Mouse (Mus musculus) spleen, adult 2 months (tissue): ENCODE results near the gene Cmip. TPM values are rescaled to one million over a fixed set of nuclear protein-coding genes. Genes with fewer than 3 reads are reported as not detected.
A peak's percentile ranks its signal among the peaks of the same experiment; 100 is the strongest.

Experiments used
- DNase-seq, 2 experiments: peaks; one replicate each; pipeline versions ENCODE4 v3.0.0 to v3.0.0-alpha.2; 2012 to 2021; ENCODE audit warnings: low spot score in 2 of 2, low read depth in 1 of 2
- H3K27ac ChIP-seq: fragments of 200-500 bp; 2 replicates; pipeline ENCODE4 v1.5.1; 2012; ENCODE audit warnings: low read length, inconsistent platforms; ENCODE audit not compliant: insufficient read depth
- H3K27me3 ChIP-seq: fragments of 200-500 bp; 2 replicates; pipeline ENCODE4 v1.6.1; 2012; ENCODE audit warnings: mild to moderate bottlenecking, moderate library complexity, low read length, inconsistent platforms; ENCODE audit not compliant: control insufficient read depth, insufficient read depth
- H3K36me3 ChIP-seq: fragments of 200-500 bp; 2 replicates; pipeline ENCODE4 v1.6.1; 2012; ENCODE audit warnings: mild to moderate bottlenecking, low read length, inconsistent platforms; ENCODE audit not compliant: control insufficient read depth, insufficient read depth
- H3K4me1 ChIP-seq: fragments of 200-500 bp; 2 replicates; pipeline ENCODE4 v1.6.1; 2011; ENCODE audit warnings: inconsistent platforms; ENCODE audit not compliant: control insufficient read depth, insufficient read depth, insufficient read length
- H3K4me3 ChIP-seq: fragments of 200-500 bp; 2 replicates; pipeline ENCODE4 v1.5.1; 2011; ENCODE audit warnings: mild to moderate bottlenecking, inconsistent platforms; ENCODE audit not compliant: insufficient read depth, insufficient read length; ENCODE audit errors: extremely low read depth
- CTCF ChIP-seq: fragments of 200-500 bp; IDR thresholded peaks from 2 replicates; pipeline ENCODE4 v1.5.1; 2011; ENCODE audit warnings: mild to moderate bottlenecking, inconsistent platforms; ENCODE audit not compliant: insufficient read depth, insufficient read length, insufficient replicate concordance; ENCODE audit errors: extremely low read depth
- POLR2A ChIP-seq: fragments of 200-500 bp; IDR thresholded peaks from 2 replicates; pipeline ENCODE4 v1.6.1; 2011; ENCODE audit warnings: low read depth, low read length, inconsistent platforms
- WGBS: fragments of 180-500 bp; shearing (Covaris S2); methylation state at CpG from one replicate; pipeline ENCODE4 v1.1.7; 2018; 5-methylcytosine and 5-hydroxymethylcytosine counted together
- polyA plus RNA-seq: library from polyadenylated mRNA; depleted of rRNA; stranded (reverse); fragments of >200 nt; gene quantifications from 2 replicates; pipeline ENCODE4 v1.2.3, GENCODE M21; 2012

Gene Cmip
- polyA plus RNA-seq, 1 experiment: 48.2 TPM

GRCm38 (mm10) chr8:117227339-117227738 lies 29.5 kb upstream of the Cmip start:
- no peak for DNase-seq
- no peaks in the 10 kb centered on the region for H3K36me3 ChIP-seq
- TF ChIP-seq CTCF (no peak), POLR2A (no peak)
- 60% methylated on average over 2 of the region's 2 CpGs for whole genome bisulfite sequencing
- H3K4me1 ChIP-seq: no peaks in the 10 kb centered on the region
- no peaks in the 10 kb centered on the region for H3K27me3 ChIP-seq
- no peak overlapping the region for H3K27ac ChIP-seq
- H3K4me3 ChIP-seq: no peak overlapping the region

DNA sequence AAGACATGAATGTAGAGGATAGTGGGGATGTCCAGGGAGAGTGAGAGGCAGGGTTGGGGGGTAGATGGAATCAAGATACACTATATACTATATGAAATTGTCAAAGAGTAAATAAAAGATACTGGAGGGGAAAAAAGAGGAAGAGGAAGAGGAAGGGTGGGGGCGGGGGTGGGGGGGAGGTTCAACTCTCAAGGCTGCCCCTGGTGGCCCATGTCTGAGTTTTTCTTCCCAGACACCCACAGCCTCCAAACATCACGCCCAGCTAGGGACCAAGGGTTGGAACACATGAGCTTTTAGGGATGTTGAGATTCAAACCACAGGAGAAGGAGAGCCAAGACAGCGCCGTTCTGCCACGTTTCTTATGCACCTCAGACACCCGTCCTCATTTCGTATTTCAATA lies 23.7 kb upstream of the Cmip start:
- no peak overlapping the region for H3K4me3 ChIP-seq
- H3K36me3 ChIP-seq: no peaks in the 10 kb centered on the region
- no peaks in the 10 kb centered on the region for H3K27me3 ChIP-seq
- 61% methylated on average over 7 of the region's 7 CpGs for WGBS
- DNase-seq: no peak
- H3K4me1 ChIP-seq: peaks cover 4% of the 10 kb centered on the region; the same call in 1 of the 2 replicates
- no peak overlapping the region for H3K27ac ChIP-seq
- TF ChIP-seq POLR2A: no peak
- 0 out of 2 replicates have a peak, but pooled peaks have one; percentile 3 for TF ChIP-seq CTCF

DNA sequence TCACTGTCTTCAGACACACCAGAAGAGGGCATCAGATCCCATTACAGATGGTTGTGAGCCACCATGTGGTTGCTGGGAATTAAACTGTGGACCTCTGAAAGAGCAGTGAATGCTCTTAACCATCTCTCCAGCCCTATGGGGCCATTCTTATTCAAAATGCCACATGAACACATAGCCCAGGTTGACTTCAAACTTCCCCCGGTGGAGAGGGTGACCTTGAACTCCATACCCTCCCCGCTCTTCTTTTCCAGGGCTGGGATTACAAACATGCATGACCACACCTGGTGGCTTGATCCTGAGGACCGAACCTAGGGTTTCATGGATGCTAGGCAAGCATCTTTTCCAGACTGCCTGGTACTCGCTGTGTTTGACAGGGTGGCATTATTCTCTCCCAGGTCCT lies 20.3 kb upstream of the Cmip start:
- 89% methylated on average over 4 of the region's 4 CpGs for WGBS
- TF ChIP-seq CTCF: no peak
- no peak for TF ChIP-seq POLR2A

GRCm38 (mm10) chr8:117240326-117240725 lies 16.5 kb upstream of the Cmip start:
- no peak overlapping the region for H3K4me3 ChIP-seq
- no peak for TF ChIP-seq POLR2A
- no peak overlapping the region for H3K27ac ChIP-seq
- WGBS: 90% methylated on average over 5 of the region's 5 CpGs
- H3K36me3 ChIP-seq: no peaks in the 10 kb centered on the region
- no peak for DNase-seq
- H3K27me3 ChIP-seq: no peaks in the 10 kb centered on the region
- no peaks in the 10 kb centered on the region for H3K4me1 ChIP-seq

More for the DNA sequence above, 20.3 kb upstream of the Cmip start:
- H3K27ac ChIP-seq: no peak overlapping the region
- H3K36me3 ChIP-seq: no peaks in the 10 kb centered on the region
- H3K4me3 ChIP-seq: no peak overlapping the region
- peaks cover 4% of the 10 kb centered on the region; the same call in 1 of the 2 replicates for H3K4me1 ChIP-seq
- DNase-seq: no peak
- no peaks in the 10 kb centered on the region for H3K27me3 ChIP-seq

DNA sequence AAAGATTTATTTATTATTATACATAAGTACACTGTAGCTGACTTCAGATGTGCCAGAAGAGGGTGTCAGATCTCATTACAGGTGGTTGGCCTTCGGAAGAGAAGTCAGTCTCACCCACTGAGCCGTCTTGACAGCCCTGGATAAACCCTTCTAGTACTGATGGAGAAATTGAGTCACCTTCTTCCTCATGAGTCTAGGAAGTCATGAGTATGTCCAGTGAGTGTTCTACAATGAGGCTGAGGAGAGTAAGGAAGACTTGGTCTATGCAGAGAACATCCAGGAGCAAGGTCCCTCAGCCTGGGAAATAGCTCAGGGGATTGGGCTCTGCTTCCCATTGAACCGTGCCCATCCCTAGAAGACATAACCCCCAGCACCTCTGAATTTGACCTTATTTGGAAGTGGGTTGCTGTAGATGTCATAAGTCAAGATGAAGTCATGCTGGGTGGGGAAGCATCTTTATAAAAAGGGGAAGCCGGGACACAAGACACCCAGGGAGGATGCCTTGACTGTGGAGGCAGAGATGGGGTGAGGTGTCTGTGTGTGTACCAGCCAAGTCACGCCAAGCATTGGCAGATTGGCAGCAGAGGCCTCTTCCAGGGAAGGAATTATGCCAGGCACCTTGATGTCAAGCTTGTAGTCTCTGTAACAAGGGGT lies 15.9 kb upstream of the Cmip start:
- no peak for TF ChIP-seq CTCF
- no peak for TF ChIP-seq POLR2A
- 73% methylated on average over 5 of the region's 5 CpGs for WGBS

GRCm38 (mm10) chr8:117241848-117242247 lies 15.0 kb upstream of the Cmip start:
- no peak overlapping the region for H3K27ac ChIP-seq
- H3K36me3 ChIP-seq: no peaks in the 10 kb centered on the region
- TF ChIP-seq CTCF (no peak), POLR2A (no peak)
- WGBS: 85% methylated on average over 3 of the region's 3 CpGs
- no peaks in the 10 kb centered on the region for H3K27me3 ChIP-seq
- DNase-seq: no peak
- no peak overlapping the region for H3K4me3 ChIP-seq
- H3K4me1 ChIP-seq: no peaks in the 10 kb centered on the region

More for the DNA sequence above, 15.9 kb upstream of the Cmip start:
- Histone ChIP-seq H3K36me3 (no peaks in the 10 kb centered on the region), H3K27me3 (no peaks in the 10 kb centered on the region), H3K4me3 (no peak overlapping the region), H3K4me1 (no peaks in the 10 kb centered on the region), H3K27ac (no peak overlapping the region)
- DNase-seq: no peak

- no peaks in the 10 kb centered on the region for H3K36me3 ChIP-seq
- H3K4me3 ChIP-seq: no peak overlapping the region
- no peaks in the 10 kb centered on the region for H3K4me1 ChIP-seq
- no peak overlapping the region for H3K27ac ChIP-seq
- no peak for TF ChIP-seq CTCF
- no peak for TF ChIP-seq POLR2A
- H3K27me3 ChIP-seq: no peaks in the 10 kb centered on the region
- no peak for DNase-seq
- 85% methylated on average over 6 of the region's 6 CpGs for WGBS
Observed at GRCm38 (mm10) chr8:117242286-117242685, 14.6 kb upstream of the Cmip start.
